ENCODE assay signal across 27 mouse cellular contexts in genomic region chr12:95769041-95769440, GRCm38 (mm10).
"Had no signal": no experiment of that assay in that cellular context is flagged by ENCODE, and none has a peak within 500 bp of the region (broad histone marks: within the 10 kb centered on the region; RNA-seq: fewer than 3 reads in every experiment).

No protein-coding gene starts in this region.

- DNase-seq: left cerebral cortex, postnatal 4 days; liver; liver, embryonic 13.5 days; liver, postnatal 0 days; lung, adult 18-20 months; lung, adult 2 months; lung, embryonic 14.5 days; lung, postnatal 10 days; lung, postnatal 14 days; lung, postnatal 36 days had no signal

- H3K4me3 ChIP-seq: left cerebral cortex, adult 2 months; limb, embryonic 10.5 days; limb, embryonic 12.5 days; limb, embryonic 13.5 days; limb, embryonic 15.5 days; liver, embryonic 12.5 days; liver, embryonic 13.5 days; liver, embryonic 15.5 days; lung, embryonic 15.5 days; megakaryocyte, embryonic 14.5 days; midbrain, embryonic 10.5 days; midbrain, embryonic 12.5 days; midbrain, embryonic 13.5 days; midbrain, embryonic 15.5 days had no signal

- H3K4me1 ChIP-seq: limb, embryonic 10.5 days; limb, embryonic 15.5 days; liver, embryonic 12.5 days; liver, embryonic 13.5 days; liver, embryonic 15.5 days; lung, embryonic 15.5 days; megakaryocyte, embryonic 14.5 days; midbrain, embryonic 10.5 days; midbrain, embryonic 12.5 days; midbrain, embryonic 15.5 days had no signal

- H3K27ac ChIP-seq: left cerebral cortex, adult 2 months; limb, embryonic 10.5 days; limb, embryonic 12.5 days; limb, embryonic 13.5 days; limb, embryonic 15.5 days; liver, embryonic 12.5 days; liver, embryonic 13.5 days; liver, embryonic 14.5 days; liver, embryonic 15.5 days; lung, embryonic 15.5 days; macrophage; midbrain, embryonic 10.5 days; midbrain, embryonic 12.5 days; midbrain, embryonic 13.5 days; midbrain, embryonic 15.5 days had no signal

- H3K36me3 ChIP-seq: limb, embryonic 10.5 days; limb, embryonic 12.5 days; limb, embryonic 13.5 days; limb, embryonic 15.5 days; liver, embryonic 12.5 days; liver, embryonic 13.5 days; liver, embryonic 15.5 days; lung, embryonic 15.5 days; midbrain, embryonic 10.5 days; midbrain, embryonic 12.5 days; midbrain, embryonic 13.5 days; midbrain, embryonic 15.5 days had no signal

- H3K4me2 ChIP-seq: limb, embryonic 12.5 days; limb, embryonic 13.5 days; limb, embryonic 15.5 days; liver, embryonic 11.5 days; liver, embryonic 12.5 days; liver, embryonic 13.5 days; liver, embryonic 15.5 days; lung, embryonic 14.5 days; lung, embryonic 15.5 days; midbrain, embryonic 11.5 days; midbrain, embryonic 12.5 days; midbrain, embryonic 13.5 days; midbrain, embryonic 15.5 days had no signal

- H3K27me3 ChIP-seq: limb, embryonic 12.5 days; limb, embryonic 13.5 days; limb, embryonic 15.5 days; liver, embryonic 12.5 days; liver, embryonic 13.5 days; liver, embryonic 15.5 days; lung, embryonic 15.5 days; megakaryocyte, embryonic 14.5 days; midbrain, embryonic 12.5 days; midbrain, embryonic 13.5 days; midbrain, embryonic 15.5 days had no signal
